Comparison of ENCODE assay signal across 23 mouse cellular contexts in the genomic region with DNA sequence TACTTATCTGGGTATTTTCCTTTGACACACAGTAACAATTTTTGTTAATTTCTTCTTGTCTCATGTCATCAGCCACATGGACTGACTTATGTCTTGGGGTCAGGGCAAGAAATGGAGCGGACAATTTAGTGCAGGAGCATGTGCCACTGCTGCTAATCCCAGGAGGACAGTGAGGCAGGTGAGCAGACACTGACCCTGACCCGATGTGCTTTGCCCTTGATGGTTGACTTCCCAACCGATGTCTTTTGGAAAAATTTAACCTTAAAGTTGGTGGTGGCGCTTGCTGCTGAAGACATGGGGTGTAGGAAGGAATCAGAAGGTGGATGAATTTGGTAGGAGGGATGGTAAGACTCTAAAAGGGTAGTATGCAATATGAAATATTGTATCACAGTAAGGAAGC.
"Had no signal": no experiment of that assay in that cellular context is flagged by ENCODE, and none has a peak within 500 bp of the region (broad histone marks: within the 10 kb centered on the region; RNA-seq: fewer than 3 reads in every experiment).

No protein-coding gene starts in this region.

- H3K4me2 ChIP-seq: heart, embryonic 11.5 days; heart, embryonic 13.5 days; heart, embryonic 15.5 days; hindbrain, embryonic 13.5 days; hindbrain, embryonic 15.5 days; limb, embryonic 13.5 days; limb, embryonic 15.5 days; liver, embryonic 12.5 days had no signal

- H3K9ac ChIP-seq: forebrain, postnatal 0 days; heart, embryonic 13.5 days; heart, embryonic 15.5 days; hindbrain, embryonic 13.5 days; hindbrain, embryonic 15.5 days; limb, embryonic 13.5 days; limb, embryonic 15.5 days; liver, embryonic 12.5 days; liver, embryonic 14.5 days had no signal

- H3K9me3 ChIP-seq: heart, embryonic 13.5 days; heart, embryonic 15.5 days; hindbrain, embryonic 13.5 days; hindbrain, embryonic 15.5 days; limb, embryonic 13.5 days; limb, embryonic 15.5 days; liver, embryonic 12.5 days had no signal

- H3K4me1 ChIP-seq: heart, embryonic 13.5 days; heart, embryonic 15.5 days; hindbrain, embryonic 13.5 days; hindbrain, embryonic 15.5 days; limb, embryonic 13.5 days; limb, embryonic 15.5 days; liver, embryonic 12.5 days had no signal

- H3K27ac ChIP-seq: heart, adult 2 months; heart, embryonic 13.5 days; heart, embryonic 15.5 days; hindbrain, embryonic 13.5 days; hindbrain, embryonic 15.5 days; hindbrain, postnatal 0 days; limb, embryonic 13.5 days; limb, embryonic 15.5 days; liver, embryonic 12.5 days; liver, embryonic 14.5 days had no signal

- ATAC-seq: forebrain, postnatal 0 days; hindbrain, postnatal 0 days; intestine, embryonic 16.5 days; liver, embryonic 12.5 days had no signal

- H3K27me3 ChIP-seq: heart, embryonic 13.5 days; heart, embryonic 15.5 days; hindbrain, embryonic 13.5 days; hindbrain, embryonic 15.5 days; limb, embryonic 13.5 days; limb, embryonic 15.5 days; liver, embryonic 12.5 days had no signal

- DNase-seq: forebrain, postnatal 0 days; gastrocnemius, postnatal 14 days; gastrocnemius, postnatal 36 days; heart, adult 11 months; heart, adult 2 months; heart, postnatal 14 days; heart, postnatal 36 days; kidney, adult 18-20 months; layer of hippocampus, adult 9-11 months; layer of hippocampus, postnatal 36 days; left cerebral cortex, postnatal 4 days; lung, adult 18-20 months had no signal

- H3K36me3 ChIP-seq: heart, embryonic 13.5 days; heart, embryonic 15.5 days; hindbrain, embryonic 13.5 days; hindbrain, embryonic 15.5 days; limb, embryonic 13.5 days; limb, embryonic 15.5 days; liver, embryonic 12.5 days had no signal

- H3K4me3 ChIP-seq: heart, adult 2 months; heart, embryonic 13.5 days; heart, embryonic 15.5 days; hindbrain, embryonic 13.5 days; hindbrain, embryonic 15.5 days; limb, embryonic 13.5 days; limb, embryonic 15.5 days; liver, embryonic 12.5 days had no signal
